Mouse (Mus musculus) G1E (cell line): ENCODE measurements at regions not wholly inside any gene's neighbourhood (a gene's known extent, or its start where the extent isn't known, plus 50 kb on each side); places are given as distances from the start of the nearest gene placed in this dataset.

ENCODE experiments used
- CTCF ChIP-seq: IDR thresholded peaks from 2 replicates; pipeline ENCODE4 v1.5.1; 2012; ENCODE audit warnings: low read depth, low read length, inconsistent platforms, mixed read lengths
- GATA1 ChIP-seq: IDR thresholded peaks from 2 replicates; pipeline ENCODE4 v1.6.1; 2012; ENCODE audit warnings: borderline replicate concordance, low read length, inconsistent platforms, mixed read lengths
- POLR2AphosphoS5 ChIP-seq: IDR thresholded peaks from 2 replicates; pipeline ENCODE4 v1.6.1; 2012; ENCODE audit warnings: low read depth, low read length, inconsistent platforms; ENCODE audit not compliant: insufficient replicate concordance
- TAL1 ChIP-seq: conservative IDR thresholded peaks from 2 replicates; pipeline ENCODE4 v1.6.1; 2012; ENCODE audit warnings: low read depth, low read length, inconsistent platforms, mixed read lengths

GRCm38 (mm10) chr5:101013844-101014243, 168.3 kb downstream of the Gpat3 start:
- TF ChIP-seq CTCF (no peak), GATA1 (no peak), TAL1 (no peak), POLR2AphosphoS5 (no peak)
